In genomic region chr16:77502026-77502425, GRCm38 (mm10) we compare ENCODE assay signal across 10 mouse cellular contexts.
A peak's percentile ranks its signal among the peaks of the same experiment; 100 is the strongest.
DNase-seq lines count a peak whose midpoint lies in the region; ATAC-seq and TF ChIP-seq lines count a peak whose summit lies in the region.
"Had no signal": no experiment of that assay in that cellular context is flagged by ENCODE, and none has a peak within 500 bp of the region (broad histone marks: within the 10 kb centered on the region; RNA-seq: fewer than 3 reads in every experiment).

No protein-coding gene starts in this region.

- H3K9me3 ChIP-seq in forebrain, embryonic 11.5 days (ENCODE audit: control insufficient read depth, low read length), result no peaks in the 10 kb centered on the region
- peaks cover under 1% of the 10 kb centered on the region; the same call in 1 of the 2 replicates for H3K9me3 ChIP-seq in forebrain, embryonic 10.5 days
- H3K9me3 ChIP-seq in kidney, postnatal 0 days (replicated peaks; ENCODE audit: low read length), result no peaks in the 10 kb centered on the region
- no peaks in the 10 kb centered on the region for H3K9me3 ChIP-seq in forebrain, embryonic 16.5 days (ENCODE audit: control insufficient read depth, low read length)
- no peaks in the 10 kb centered on the region for H3K9me3 ChIP-seq in midbrain, postnatal 0 days (ENCODE audit: low read length)

- ATAC-seq in forebrain, embryonic 11.5 days (replicated peaks; ENCODE audit: low FRiP score), result no peak
- ATAC-seq in kidney, postnatal 0 days (replicated peaks; ENCODE audit: low FRiP score, low read depth), result no peak
- no peak for ATAC-seq in forebrain, embryonic 16.5 days
- no peak for ATAC-seq in midbrain, postnatal 0 days (ENCODE audit: low FRiP score)

- H3K27me3 ChIP-seq in forebrain, embryonic 11.5 days (ENCODE audit: control insufficient read depth, insufficient read depth, low read length), result no peaks in the 10 kb centered on the region
- no peaks in the 10 kb centered on the region for H3K27me3 ChIP-seq in forebrain, embryonic 10.5 days (ENCODE audit: poor library complexity, severe bottlenecking)
- H3K27me3 ChIP-seq in kidney, postnatal 0 days (ENCODE audit: insufficient read depth, low read length), result no peaks in the 10 kb centered on the region
- no peaks in the 10 kb centered on the region for H3K27me3 ChIP-seq in forebrain, embryonic 16.5 days (replicated peaks; ENCODE audit: control insufficient read depth, insufficient read depth, low read length)
- H3K27me3 ChIP-seq in midbrain, postnatal 0 days (ENCODE audit: insufficient read depth, low read length), result no peaks in the 10 kb centered on the region

- no peaks in the 10 kb centered on the region for H3K36me3 ChIP-seq in forebrain, embryonic 11.5 days (ENCODE audit: control insufficient read depth, insufficient read depth, low read length)
- H3K36me3 ChIP-seq in forebrain, embryonic 10.5 days (replicated peaks), result no peaks in the 10 kb centered on the region
- H3K36me3 ChIP-seq in kidney, postnatal 0 days (ENCODE audit: insufficient read depth, low read length), result no peaks in the 10 kb centered on the region
- H3K36me3 ChIP-seq in forebrain, embryonic 16.5 days (ENCODE audit: control insufficient read depth, insufficient read depth), result no peaks in the 10 kb centered on the region
- H3K36me3 ChIP-seq in midbrain, postnatal 0 days (ENCODE audit: insufficient read depth, low read length), result no peaks in the 10 kb centered on the region

- no peak for TF ChIP-seq CTCF in kidney, postnatal 0 days (IDR thresholded peaks at IDR 0.05; ENCODE audit: low read depth)
- TF ChIP-seq CTCF in midbrain, postnatal 0 days (IDR thresholded peaks at IDR 0.05), result no peak

- no peak overlapping the region for H3K27ac ChIP-seq in forebrain, embryonic 11.5 days (ENCODE audit: low read depth, low read length)
- H3K27ac ChIP-seq in forebrain, embryonic 10.5 days, result no peak overlapping the region
- H3K27ac ChIP-seq in kidney, postnatal 0 days, result no peak overlapping the region
- H3K27ac ChIP-seq in forebrain, embryonic 16.5 days (ENCODE audit: low read length), result peak overlapping the region; percentile 74
- no peak overlapping the region for H3K27ac ChIP-seq in midbrain, postnatal 0 days (ENCODE audit: low read depth, low read length)
- H3K27ac ChIP-seq: liver, embryonic 14.5 days had no signal

- H3K4me1 ChIP-seq in forebrain, embryonic 11.5 days (replicated peaks; ENCODE audit: control insufficient read depth, insufficient read depth, low read length), result no peaks in the 10 kb centered on the region
- H3K4me1 ChIP-seq in forebrain, embryonic 10.5 days, result peaks cover 21% of the 10 kb centered on the region
- 0 out of 2 replicates have a peak, but pooled peaks cover 3% of the 10 kb centered on the region for H3K4me1 ChIP-seq in kidney, postnatal 0 days (replicated peaks; ENCODE audit: insufficient read depth, low read length)
- H3K4me1 ChIP-seq in forebrain, embryonic 16.5 days (replicated peaks; ENCODE audit: control insufficient read depth, insufficient read depth, low read length), result peaks cover 19% of the 10 kb centered on the region
- no peaks in the 10 kb centered on the region for H3K4me1 ChIP-seq in midbrain, postnatal 0 days (ENCODE audit: insufficient read depth, low read length)

- no peak for DNase-seq in forebrain, embryonic 11.5 days (ENCODE audit: low spot score)
- no peak for DNase-seq in forebrain, embryonic 10.5 days (ENCODE audit: extremely low spot score, low spot score)
- DNase-seq in kidney, postnatal 0 days (ENCODE audit: low spot score), result no peak
- no peak for DNase-seq in kidney, adult 18-20 months
- peak; percentile 27 for DNase-seq in midbrain, postnatal 0 days (ENCODE audit: low spot score)
- no peak for DNase-seq in B cell, adult 2 months
- DNase-seq in frontal cortex, postnatal 36 days (ENCODE audit: low spot score in 2 of 2), result no peak
- DNase-seq: gastrocnemius, postnatal 14 days had no signal

- peak overlapping the region; percentile 14; the same call in 1 of the 2 replicates for H3K4me3 ChIP-seq in forebrain, embryonic 11.5 days (ENCODE audit: low read depth, low read length)
- no peak overlapping the region for H3K4me3 ChIP-seq in forebrain, embryonic 10.5 days
- H3K4me3 ChIP-seq in kidney, postnatal 0 days (replicated peaks; ENCODE audit: low read depth, low read length), result no peak overlapping the region
- peak overlapping the region; percentile 46 for H3K4me3 ChIP-seq in forebrain, embryonic 16.5 days (replicated peaks; ENCODE audit: low read length)
- peak overlapping the region; percentile 25 for H3K4me3 ChIP-seq in midbrain, postnatal 0 days (ENCODE audit: low read depth, low read length)

- no peak overlapping the region for H3K9ac ChIP-seq in forebrain, embryonic 11.5 days (ENCODE audit: low read length)
- no peak overlapping the region for H3K9ac ChIP-seq in kidney, postnatal 0 days (ENCODE audit: low read depth, low read length)
- peak overlapping the region; percentile 56 for H3K9ac ChIP-seq in forebrain, embryonic 16.5 days (replicated peaks; ENCODE audit: low read depth, low read length)
- H3K9ac ChIP-seq in midbrain, postnatal 0 days (replicated peaks; ENCODE audit: low read length, poor library complexity, severe bottlenecking), result 0 out of 2 replicates have a peak overlapping the region, but pooled peaks have one; percentile 42
- H3K9ac ChIP-seq: liver, embryonic 14.5 days had no signal

- H3K4me2 ChIP-seq in forebrain, embryonic 11.5 days (ENCODE audit: low read depth, low read length, severe bottlenecking), result peak overlapping the region; percentile 29; the same call in 1 of the 2 replicates
- peak overlapping the region; percentile 27 for H3K4me2 ChIP-seq in kidney, postnatal 0 days (ENCODE audit: low read length)
- H3K4me2 ChIP-seq in forebrain, embryonic 16.5 days (ENCODE audit: low read length), result peak overlapping the region; percentile 49
- peak overlapping the region; percentile 37 for H3K4me2 ChIP-seq in midbrain, postnatal 0 days (ENCODE audit: low read depth, low read length, poor library complexity, severe bottlenecking)

- 77% methylated on average over 3 of the region's 3 CpGs for WGBS in forebrain, embryonic 11.5 days
- 92% methylated on average over 3 of the region's 3 CpGs for WGBS in forebrain, embryonic 10.5 days
- WGBS in kidney, postnatal 0 days, result 73% methylated on average over 3 of the region's 3 CpGs
- WGBS in forebrain, embryonic 16.5 days, result 17% methylated on average over 3 of the region's 3 CpGs
- 45% methylated on average over 3 of the region's 3 CpGs for WGBS in midbrain, postnatal 0 days

Comparison
In these comparisons a context has a peak if more than half of its experiments do, and no peak if none do; other contexts are left out.
1. H3K4me3 ChIP-seq: peak in forebrain, embryonic 11.5 days (single experiment), forebrain, embryonic 16.5 days (single experiment) and midbrain, postnatal 0 days (single experiment); none in forebrain, embryonic 10.5 days (single experiment) and kidney, postnatal 0 days (single experiment).
2. H3K9ac ChIP-seq: peak in forebrain, embryonic 16.5 days (single experiment) and midbrain, postnatal 0 days (single experiment); none in forebrain, embryonic 11.5 days (single experiment) and kidney, postnatal 0 days (single experiment).
3. Peak in every context shown above with its lines, with median percentiles within 50 percentile points of each other: H3K4me2 ChIP-seq.